Mouse (Mus musculus) liver, postnatal 0 days (tissue): ENCODE results near the gene Nedd9. TPM values are rescaled to one million over a fixed set of nuclear protein-coding genes. Genes with fewer than 3 reads are reported as not detected.

Experiments used
- ATAC-seq: fragments of 200-750 bp; cut with Nextera tagmentation; 2 replicates; pipeline ENCODE4 v1.8.0; 2017; ENCODE audit warnings: mild to moderate bottlenecking, moderate library complexity
- DNase-seq: peaks from one replicate; pipeline ENCODE4 v3.0.0-alpha.2; 2016
- H3K27ac ChIP-seq: fragments of 300-500 bp; sonication (generic); 2 replicates; pipeline ENCODE4 v1.5.1; 2014; ENCODE audit warnings: antibody characterized with exemption, moderate library complexity, mild to moderate bottlenecking, low read depth
- H3K27me3 ChIP-seq: fragments of 300-500 bp; sonication (generic); 2 replicates; pipeline ENCODE4 v1.6.1; 2014; ENCODE audit warnings: low read length, control low read depth, mixed read lengths; ENCODE audit not compliant: insufficient read depth
- H3K36me3 ChIP-seq: fragments of 300-500 bp; sonication (generic); replicated peaks from 2 replicates; pipeline ENCODE4 v1.6.1; 2014; ENCODE audit warnings: mild to moderate bottlenecking, control low read depth, low read length, moderate library complexity, mixed read lengths; ENCODE audit not compliant: insufficient read depth
- H3K4me1 ChIP-seq: fragments of 300-500 bp; sonication (generic); 2 replicates; pipeline ENCODE4 v1.6.1; 2014; ENCODE audit warnings: antibody characterized with exemption, mild to moderate bottlenecking, control low read depth; ENCODE audit not compliant: insufficient read depth
- H3K4me2 ChIP-seq: fragments of 300-500 bp; sonication (generic); 2 replicates; pipeline ENCODE4 v1.6.1; 2014; ENCODE audit warnings: low read depth, mild to moderate bottlenecking, low read length, moderate library complexity, mixed read lengths
- H3K4me3 ChIP-seq: fragments of 300-500 bp; sonication (generic); 2 replicates; pipeline ENCODE4 v1.5.1; 2014; ENCODE audit warnings: low read depth, low read length
- H3K9ac ChIP-seq: fragments of 300-500 bp; sonication (generic); replicated peaks from 2 replicates; pipeline ENCODE4 v1.6.1; 2014; ENCODE audit warnings: mild to moderate bottlenecking, moderate library complexity
- H3K9me3 ChIP-seq: fragments of 300-500 bp; sonication (generic); 2 replicates; pipeline ENCODE4 v1.6.1; 2016; ENCODE audit warnings: mild to moderate bottlenecking, control low read depth, low read length, mixed read lengths
- CTCF ChIP-seq: sonication (generic); IDR thresholded peaks from 2 replicates; pipeline ENCODE4 v1.5.1; 2016; ENCODE audit warnings: antibody characterized with exemption, low read depth
- EP300 ChIP-seq: IDR thresholded peaks from 2 replicates; pipeline ENCODE4 v1.6.1; 2016; ENCODE audit warnings: antibody characterized with exemption, low read depth, mild to moderate bottlenecking
- WGBS: fragments of 180-500 bp; shearing (Covaris S2); extraction: QIAGEN DNeasy Blood & Tissue Kit; methylation state at CpG from one replicate; pipeline ENCODE4 v1.1.7; 2014; ENCODE audit not compliant: insufficient replicate concordance; 5-methylcytosine and 5-hydroxymethylcytosine counted together
- polyA plus RNA-seq: library from polyadenylated mRNA; unstranded; fragments of >200 nt; fragmentation: Nextera tagmentation; extraction: Ambion mirVana; gene quantifications from 2 replicates; pipeline ENCODE4 v1.2.1, GENCODE M21; 2015

Gene Nedd9
- polyA plus RNA-seq, 1 experiment from 2014 or later, result 6.9 TPM

- Histone ChIP-seq H3K4me2 (no peak overlapping the region), H3K9ac (no peak overlapping the region), H3K27ac (no peak overlapping the region), H3K9me3 (no peaks in the 10 kb centered on the region), H3K36me3 (no peaks in the 10 kb centered on the region), H3K4me1 (peaks cover 4% of the 10 kb centered on the region), H3K27me3 (no peaks in the 10 kb centered on the region), H3K4me3 (no peak overlapping the region)
- no peak for ATAC-seq
- DNase-seq, result no peak
- no peak for TF ChIP-seq CTCF
- TF ChIP-seq EP300, result no peak
- 61% methylated on average over 6 of the region's 6 CpGs for WGBS
Measured at GRCm38 (mm10) chr13:41362909-41363308, 124.3 kb downstream of the Nedd9 start.

DNA sequence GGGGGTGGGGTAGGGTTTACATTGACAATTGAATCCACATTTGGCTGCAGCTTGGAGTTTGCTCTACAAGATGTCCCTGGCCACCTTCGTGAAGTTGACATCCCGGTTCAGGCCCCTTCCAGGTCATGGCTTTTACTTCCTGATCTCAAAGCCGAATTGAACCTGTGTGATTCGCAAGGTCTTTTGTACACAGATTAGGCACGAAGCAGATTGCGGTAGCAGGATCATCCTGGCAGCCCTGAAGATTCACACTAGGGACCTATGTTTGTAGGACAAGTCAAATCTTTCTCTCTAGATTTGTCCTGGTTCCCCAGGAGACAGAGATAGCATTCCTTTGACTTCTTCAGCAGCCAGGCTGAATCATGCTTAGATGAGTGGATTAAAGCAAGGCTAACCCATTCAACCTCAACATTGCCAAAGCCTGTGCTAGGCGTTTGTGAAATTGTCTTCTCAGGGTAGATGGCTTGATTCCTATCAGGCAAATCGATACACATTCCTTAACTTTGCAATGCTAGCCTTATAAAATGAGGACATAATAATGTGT lies 126.8 kb downstream of the Nedd9 start:
- Histone ChIP-seq H3K9me3 (no peaks in the 10 kb centered on the region), H3K4me3 (no peak overlapping the region), H3K4me2 (peak overlapping the region; percentile 84; the same call in 1 of the 2 replicates), H3K36me3 (no peaks in the 10 kb centered on the region; the same call in 1 of the 2 replicates), H3K9ac (no peak overlapping the region), H3K27ac (no peak overlapping the region), H3K4me1 (peaks cover 20% of the 10 kb centered on the region), H3K27me3 (no peaks in the 10 kb centered on the region)
- TF ChIP-seq CTCF (no peak), EP300 (no peak)
- no peak for DNase-seq
- no peak for ATAC-seq
- WGBS, result 44% methylated on average over 8 of the region's 8 CpGs

DNA sequence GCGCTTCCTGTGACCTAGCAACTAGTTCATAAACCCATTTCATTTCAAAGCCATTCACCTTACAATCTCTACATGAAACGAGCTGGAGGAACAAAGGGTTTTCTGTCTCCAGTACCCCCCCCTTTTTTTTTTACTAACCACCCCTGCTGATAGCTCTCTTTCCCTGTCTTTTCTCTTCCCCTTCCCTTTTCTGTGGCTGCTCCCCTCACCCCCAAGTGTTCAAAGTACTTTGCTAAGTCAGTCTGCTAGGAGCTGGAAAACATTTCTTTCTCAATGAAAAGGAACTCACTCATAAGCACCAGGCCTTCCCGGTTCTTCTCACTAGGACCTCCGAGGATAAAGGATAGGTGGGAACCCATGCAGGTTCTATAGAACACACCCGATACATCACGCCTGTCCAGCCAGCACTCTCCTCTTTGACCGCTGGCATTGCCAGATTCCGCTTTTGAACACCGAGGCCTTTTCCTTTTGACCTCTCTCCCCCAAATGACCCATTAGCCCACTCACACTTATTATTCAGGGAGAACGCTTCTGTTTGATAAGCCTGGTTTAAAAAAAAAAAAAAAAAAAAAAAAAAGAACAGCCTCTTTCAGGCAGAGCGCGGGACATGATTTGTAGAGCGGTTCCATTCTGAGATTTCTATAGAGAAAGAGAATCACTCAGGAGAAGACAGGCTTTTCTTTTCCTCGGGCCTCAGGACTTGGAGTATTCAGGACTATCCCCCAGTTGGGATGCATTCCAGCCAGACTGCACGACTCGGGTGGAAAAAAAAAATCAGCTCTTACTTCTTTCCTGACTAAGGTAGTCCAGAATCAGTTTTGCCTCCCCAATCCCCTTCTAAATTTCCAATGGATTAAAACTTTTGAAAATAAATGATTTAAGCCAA lies 127.6 kb downstream of the Nedd9 start:
- ATAC-seq (no peak; the same call in 1 of the 2 replicates), DNase-seq (peak; percentile 17)
- Histone ChIP-seq H3K9me3 (no peaks in the 10 kb centered on the region), H3K4me3 (peak overlapping the region; percentile 67), H3K9ac (peak overlapping the region; percentile 74), H3K4me1 (peaks cover 23% of the 10 kb centered on the region), H3K36me3 (no peaks in the 10 kb centered on the region; the same call in 1 of the 2 replicates), H3K27ac (peak overlapping the region; percentile 92), H3K4me2 (peak overlapping the region; percentile 84), H3K27me3 (no peaks in the 10 kb centered on the region)
- 6% methylated on average over 16 of the region's 16 CpGs for WGBS
- TF ChIP-seq CTCF (no peak), EP300 (no peak)

- Histone ChIP-seq H3K27me3 (no peaks in the 10 kb centered on the region), H3K4me2 (peak overlapping the region; percentile 84), H3K4me1 (peaks cover 26% of the 10 kb centered on the region), H3K4me3 (peak overlapping the region; percentile 67), H3K9me3 (no peaks in the 10 kb centered on the region), H3K27ac (peak overlapping the region; percentile 92), H3K9ac (peak overlapping the region; percentile 74), H3K36me3 (no peaks in the 10 kb centered on the region; the same call in 1 of the 2 replicates)
- DNase-seq, result peak; percentile 92
- WGBS, result 1% methylated on average over 42 of the region's 42 CpGs
- TF ChIP-seq EP300, result 0 out of 2 replicates have a peak, but pooled peaks have one; percentile 36
- TF ChIP-seq CTCF, result no peak
- peak; percentile 98 for ATAC-seq
Measured at GRCm38 (mm10) chr13:41358480-41359180, 128.5 kb downstream of the Nedd9 start.

GRCm38 (mm10) chr13:41358009-41358408 lies 129.2 kb downstream of the Nedd9 start:
- Histone ChIP-seq H3K4me1 (peaks cover 26% of the 10 kb centered on the region), H3K27me3 (no peaks in the 10 kb centered on the region), H3K27ac (peak overlapping the region; percentile 92), H3K4me2 (peak overlapping the region; percentile 84), H3K4me3 (peak overlapping the region; percentile 67), H3K36me3 (no peaks in the 10 kb centered on the region; the same call in 1 of the 2 replicates), H3K9me3 (no peaks in the 10 kb centered on the region), H3K9ac (peak overlapping the region; percentile 74)
- no peak for TF ChIP-seq EP300
- no peak for TF ChIP-seq CTCF
- no peak for DNase-seq
- 25% methylated on average over 10 of the region's 10 CpGs for WGBS
- no peak for ATAC-seq

- Histone ChIP-seq H3K4me1 (peaks cover 26% of the 10 kb centered on the region), H3K36me3 (no peaks in the 10 kb centered on the region; the same call in 1 of the 2 replicates), H3K27me3 (no peaks in the 10 kb centered on the region), H3K4me2 (peak overlapping the region; percentile 84), H3K4me3 (peak overlapping the region; percentile 67), H3K9me3 (no peaks in the 10 kb centered on the region), H3K27ac (peak overlapping the region; percentile 92), H3K9ac (peak overlapping the region; percentile 74)
- no peak for ATAC-seq
- TF ChIP-seq CTCF (no peak), EP300 (no peak)
- WGBS, result 32% methylated on average over 3 of the region's 3 CpGs
- DNase-seq, result no peak
Measured at GRCm38 (mm10) chr13:41357586-41357985, 129.6 kb downstream of the Nedd9 start.
